Mouse (Mus musculus): Measurements from ENCODE around the gene Tigd4.

DNA sequence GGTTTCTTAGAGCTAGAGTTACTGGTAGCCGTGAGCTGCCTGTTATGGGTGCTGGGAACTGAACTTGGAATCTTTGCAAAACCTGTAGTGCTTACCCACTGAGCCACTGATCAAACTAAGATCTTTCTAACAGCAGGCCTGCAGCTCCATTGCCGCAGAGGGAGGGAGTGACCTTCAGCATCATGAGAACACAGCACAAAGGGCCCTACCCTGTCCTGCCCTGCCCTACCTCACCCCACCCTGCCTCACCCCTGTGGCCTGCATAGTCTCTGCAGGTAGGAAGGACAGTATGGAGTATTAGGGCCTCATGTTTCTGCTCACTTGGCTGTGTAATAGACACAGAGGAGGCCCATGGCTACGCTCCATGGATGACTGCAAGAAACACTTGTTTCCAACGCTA lies 45.5 kb downstream of the Tigd4 start:
- TF ChIP-seq CTCF (IDR thresholded peaks at IDR 0.05; ENCODE audit: low read depth, low read length) (no peak), POLR2A (IDR thresholded peaks at IDR 0.05; ENCODE audit: borderline replicate concordance, low read depth, low read length) (no peak)
